Mouse (Mus musculus) kidney, adult 2 months (tissue): Measurements from ENCODE around the gene Zfp109. TPM values are rescaled to one million over a fixed set of nuclear protein-coding genes. Genes with fewer than 3 reads are reported as not detected.

Source experiments
- DNase-seq: peaks from one replicate; pipeline ENCODE4 v3.0.0; 2021
- H3K27ac ChIP-seq: fragments of 200-500 bp; 2 replicates; pipeline ENCODE4 v1.5.1; 2012; ENCODE audit warnings: low read depth, low read length, control low read depth, inconsistent platforms; ENCODE audit not compliant: insufficient read depth
- H3K27me3 ChIP-seq: fragments of 200-500 bp; replicated peaks from 2 replicates; pipeline ENCODE4 v1.6.1; 2012; ENCODE audit warnings: mild to moderate bottlenecking, moderate library complexity, low read length, inconsistent platforms; ENCODE audit not compliant: control insufficient read depth, insufficient read depth
- H3K36me3 ChIP-seq: fragments of 200-500 bp; 2 replicates; pipeline ENCODE4 v1.6.1; 2012; ENCODE audit warnings: mild to moderate bottlenecking, moderate library complexity, low read length, inconsistent platforms; ENCODE audit not compliant: control insufficient read depth, insufficient read depth
- H3K4me1 ChIP-seq: fragments of 200-500 bp; 2 replicates; pipeline ENCODE4 v1.6.1; 2011; ENCODE audit warnings: low read length; ENCODE audit not compliant: control insufficient read depth, insufficient read depth
- H3K4me3 ChIP-seq: fragments of 200-500 bp; 2 replicates; pipeline ENCODE4 v1.5.1; 2011; ENCODE audit warnings: mild to moderate bottlenecking, low read depth, low read length, control low read depth; ENCODE audit not compliant: insufficient read depth
- CTCF ChIP-seq: fragments of 200-500 bp; conservative IDR thresholded peaks from 2 replicates; pipeline ENCODE4 v1.5.1; 2011; ENCODE audit warnings: low read depth, mild to moderate bottlenecking, control low read depth, low read length, moderate library complexity, mixed read lengths; ENCODE audit not compliant: insufficient read depth, insufficient read length
- POLR2A ChIP-seq: fragments of 200-500 bp; IDR thresholded peaks from one replicate; pipeline ENCODE4 v1.6.1; 2011; ENCODE audit warnings: low read depth, low read length, control low read depth
- WGBS: fragments of 180-500 bp; shearing (Covaris S2); methylation state at CpG from one replicate; pipeline ENCODE4 v1.1.7; 2018; 5-methylcytosine and 5-hydroxymethylcytosine counted together
- polyA plus RNA-seq: library from polyadenylated mRNA; depleted of rRNA; stranded (reverse); fragments of >200 nt; gene quantifications from 2 replicates; pipeline ENCODE4 v1.2.3, GENCODE M21; 2012; rRNA removed

Gene Zfp109
- polyA plus RNA-seq, 1 experiment, result 1.9 TPM

- H3K27ac ChIP-seq, result no peak overlapping the region
- peak; percentile 90 for DNase-seq
- 12% methylated on average over 24 of the region's 24 CpGs for WGBS
- peak overlapping the region; percentile 82 for H3K4me3 ChIP-seq
- no peaks in the 10 kb centered on the region; the same call in 1 of the 2 replicates for H3K36me3 ChIP-seq
- H3K4me1 ChIP-seq, result no peaks in the 10 kb centered on the region
- no peaks in the 10 kb centered on the region for H3K27me3 ChIP-seq
- TF ChIP-seq CTCF (0 out of 2 replicates have a peak, but pooled peaks have one; percentile 13), POLR2A (no peak)
Observed at GRCm38 (mm10) chr7:24207488-24208261, 29.7 kb downstream of the Zfp109 start.

GRCm38 (mm10) chr7:24196961-24197360 is 40.4 kb downstream of the Zfp109 start:
- Histone ChIP-seq H3K27me3 (no peaks in the 10 kb centered on the region), H3K4me1 (no peaks in the 10 kb centered on the region), H3K36me3 (peaks cover 11% of the 10 kb centered on the region), H3K27ac (no peak overlapping the region), H3K4me3 (no peak overlapping the region)
- DNase-seq, result no peak
- TF ChIP-seq CTCF (no peak), POLR2A (no peak)
- 97% methylated on average over 4 of the region's 4 CpGs for WGBS

- no peak for TF ChIP-seq POLR2A
- no peak for TF ChIP-seq CTCF
- H3K27ac ChIP-seq, result no peak overlapping the region
- WGBS, result 72% methylated on average over 3 of the region's 3 CpGs
- H3K27me3 ChIP-seq, result no peaks in the 10 kb centered on the region
- DNase-seq, result no peak
- H3K36me3 ChIP-seq, result peaks cover 1% of the 10 kb centered on the region
- H3K4me1 ChIP-seq, result no peaks in the 10 kb centered on the region
- no peak overlapping the region for H3K4me3 ChIP-seq
Observed at GRCm38 (mm10) chr7:24193157-24193556, 44.2 kb downstream of the Zfp109 start.

GRCm38 (mm10) chr7:24191361-24191760 is 46.0 kb downstream of the Zfp109 start:
- Histone ChIP-seq H3K4me3 (no peak overlapping the region), H3K4me1 (no peaks in the 10 kb centered on the region), H3K27ac (no peak overlapping the region), H3K36me3 (peaks cover 1% of the 10 kb centered on the region; the same call in 1 of the 2 replicates), H3K27me3 (no peaks in the 10 kb centered on the region)
- WGBS, result 95% methylated on average over 2 of the region's 2 CpGs
- DNase-seq, result no peak
- TF ChIP-seq CTCF (no peak), POLR2A (no peak)

- no peaks in the 10 kb centered on the region for H3K27me3 ChIP-seq
- no peaks in the 10 kb centered on the region for H3K36me3 ChIP-seq
- no peaks in the 10 kb centered on the region for H3K4me1 ChIP-seq
- DNase-seq, result no peak
- no peak overlapping the region for H3K27ac ChIP-seq
- no peak overlapping the region for H3K4me3 ChIP-seq
- 76% methylated on average over 5 of the region's 5 CpGs for WGBS
- TF ChIP-seq CTCF (no peak), POLR2A (no peak)
Observed at GRCm38 (mm10) chr7:24189571-24189944, 47.8 kb downstream of the Zfp109 start.

GRCm38 (mm10) chr7:24188901-24189570 is 48.3 kb downstream of the Zfp109 start:
- Histone ChIP-seq H3K27me3 (no peaks in the 10 kb centered on the region), H3K4me3 (no peak overlapping the region), H3K36me3 (no peaks in the 10 kb centered on the region), H3K4me1 (no peaks in the 10 kb centered on the region), H3K27ac (no peak overlapping the region)
- DNase-seq, result no peak
- TF ChIP-seq CTCF (no peak), POLR2A (no peak)
- 70% methylated on average over 4 of the region's 4 CpGs for WGBS

- H3K4me1 ChIP-seq, result no peaks in the 10 kb centered on the region
- 69% methylated on average over 1 of the region's 1 CpGs for WGBS
- no peaks in the 10 kb centered on the region for H3K36me3 ChIP-seq
- no peak for DNase-seq
- no peak overlapping the region for H3K27ac ChIP-seq
- no peaks in the 10 kb centered on the region for H3K27me3 ChIP-seq
- TF ChIP-seq POLR2A (no peak), CTCF (no peak)
- H3K4me3 ChIP-seq, result no peak overlapping the region
Observed at GRCm38 (mm10) chr7:24187611-24188010, 49.7 kb downstream of the Zfp109 start.

Other genes starting within 250 kb of the Zfp109 start
- not detected in 2 replicates for gene V1rd19, start 235.9 kb downstream of the Zfp109 start, polyA plus RNA-seq
- not detected in 2 replicates for gene Vmn1r183, start 184.3 kb downstream of the Zfp109 start, polyA plus RNA-seq
- 13.4 and 13.8 TPM in 2 replicates for gene Zfp180, start 155.6 kb downstream of the Zfp109 start, polyA plus RNA-seq
- gene Zfp112, start 125.2 kb downstream of the Zfp109 start, polyA plus RNA-seq, result 1.3 and 1.4 TPM in 2 replicates
- 5.6 and 6.6 TPM in 2 replicates for gene Zfp235, start 103.4 kb downstream of the Zfp109 start, polyA plus RNA-seq
- 0.30 and 0.60 TPM in 2 replicates for gene Zfp114, start 62.5 kb downstream of the Zfp109 start, polyA plus RNA-seq
- gene Zfp111, start 26.1 kb downstream of the Zfp109 start, polyA plus RNA-seq, result 2.2 and 2.5 TPM in 2 replicates
- 1.2 and 1.3 TPM in 2 replicates for gene Zfp108, start 17.2 kb upstream of the Zfp109 start, polyA plus RNA-seq
- 3.1 and 3.4 TPM in 2 replicates for gene Zfp93, start 32.9 kb upstream of the Zfp109 start, polyA plus RNA-seq
- gene Zfp61, start 63.7 kb upstream of the Zfp109 start, polyA plus RNA-seq, result 3.8 and 4.3 TPM in 2 replicates
- gene Zfp94, start 79.1 kb upstream of the Zfp109 start, polyA plus RNA-seq, result 9.4 and 10.5 TPM in 2 replicates
- 0.11 and 0.48 TPM in 2 replicates for gene Tescl, start 96.4 kb upstream of the Zfp109 start, polyA plus RNA-seq
- not detected in 2 replicates for gene Lypd5, start 111.6 kb upstream of the Zfp109 start, polyA plus RNA-seq
- 2.3 and 4.1 TPM in 2 replicates for gene Kcnn4, start 132.7 kb upstream of the Zfp109 start, polyA plus RNA-seq
- 34.9 and 39.8 TPM in 2 replicates for gene Smg9, start 162.1 kb upstream of the Zfp109 start, polyA plus RNA-seq
- 0.33 and 0.41 TPM in 2 replicates for gene Irgc1, start 214.7 kb upstream of the Zfp109 start, polyA plus RNA-seq
- 10.1 and 12.9 TPM in 2 replicates for gene Plaur, start 224.9 kb upstream of the Zfp109 start, polyA plus RNA-seq
- gene Cadm4, start 244.5 kb upstream of the Zfp109 start, polyA plus RNA-seq, result 54.7 and 66.4 TPM in 2 replicates